Mouse (Mus musculus): ENCODE data around the gene Tomm22. TPM values are rescaled to one million over a fixed set of nuclear protein-coding genes. Genes with fewer than 3 reads are reported as not detected.

The Tomm22 gene
- polyA plus RNA-seq, 1 experiment from 2014 or later, result 238 TPM

GRCm38 (mm10) chr15:79697011-79697410 lies 26.4 kb downstream of the Tomm22 start:
- no peaks in the 10 kb centered on the region for H3K9me3 ChIP-seq
- H3K9ac ChIP-seq, result 0 out of 2 replicates have a peak overlapping the region, but pooled peaks have one; percentile 40
- no peak overlapping the region for H3K4me2 ChIP-seq
- H3K27ac ChIP-seq, result no peak overlapping the region
- peaks cover 16% of the 10 kb centered on the region for H3K4me1 ChIP-seq
- H3K27me3 ChIP-seq, result no peaks in the 10 kb centered on the region
- peaks cover 36% of the 10 kb centered on the region for H3K36me3 ChIP-seq
- 82% methylated on average over 6 of the region's 6 CpGs for WGBS
- no peak for ATAC-seq (ENCODE audit: insufficient number of reproducible peaks, insufficient read depth, low FRiP score, low TSS enrichment, low read depth)
- no peak overlapping the region for H3K4me3 ChIP-seq

DNA sequence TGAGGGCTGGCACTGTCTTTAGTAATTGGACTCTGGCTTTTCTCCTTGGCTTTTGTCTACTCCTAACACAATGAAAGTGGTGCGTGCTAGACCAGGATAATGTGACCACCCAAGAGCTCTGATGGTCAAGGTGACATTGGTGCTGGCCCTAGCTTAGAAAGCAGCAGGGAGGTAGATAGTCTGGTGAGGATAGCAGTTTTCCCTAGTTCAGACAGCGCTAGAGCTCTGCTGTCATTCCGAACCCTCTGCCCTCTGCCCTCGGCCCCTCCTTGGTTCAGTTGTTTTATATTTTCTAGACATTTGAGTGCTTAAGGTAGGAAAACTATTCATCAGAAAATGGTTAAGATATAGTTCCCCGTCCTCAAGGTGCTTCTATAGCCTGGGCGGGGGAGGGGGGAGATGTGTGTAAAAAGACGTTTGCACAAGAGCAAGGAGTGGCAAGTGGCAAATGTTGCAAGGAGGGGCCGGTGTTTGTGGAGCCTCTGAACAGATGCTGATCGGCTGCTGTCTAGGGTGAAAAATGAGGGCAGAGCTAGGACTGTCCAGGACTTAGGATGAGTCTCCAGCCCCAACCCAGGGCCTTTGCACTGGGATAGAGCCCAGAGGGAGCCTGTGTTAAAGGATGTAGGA lies 27.0 kb downstream of the Tomm22 start:
- peaks cover 36% of the 10 kb centered on the region for H3K36me3 ChIP-seq
- 85% methylated on average over 9 of the region's 9 CpGs for WGBS
- no peak overlapping the region for H3K4me3 ChIP-seq
- H3K27me3 ChIP-seq, result no peaks in the 10 kb centered on the region
- H3K9me3 ChIP-seq, result no peaks in the 10 kb centered on the region
- no peak overlapping the region for H3K4me2 ChIP-seq
- H3K27ac ChIP-seq, result no peak overlapping the region
- no peak for ATAC-seq (ENCODE audit: insufficient number of reproducible peaks, insufficient read depth, low FRiP score, low TSS enrichment, low read depth)
- peaks cover 9% of the 10 kb centered on the region for H3K4me1 ChIP-seq
- 0 out of 2 replicates have a peak overlapping the region, but pooled peaks have one; percentile 40 for H3K9ac ChIP-seq

GRCm38 (mm10) chr15:79706603-79707214 lies 36.0 kb downstream of the Tomm22 start:
- no peak overlapping the region for H3K4me3 ChIP-seq
- no peaks in the 10 kb centered on the region for H3K9me3 ChIP-seq
- ATAC-seq (ENCODE audit: insufficient number of reproducible peaks, insufficient read depth, low FRiP score, low TSS enrichment, low read depth), result no peak
- 86% methylated on average over 17 of the region's 17 CpGs for WGBS
- H3K27ac ChIP-seq, result no peak overlapping the region
- no peaks in the 10 kb centered on the region for H3K4me1 ChIP-seq
- peaks cover 53% of the 10 kb centered on the region for H3K36me3 ChIP-seq
- H3K9ac ChIP-seq, result no peak overlapping the region
- no peak overlapping the region for H3K4me2 ChIP-seq
- H3K27me3 ChIP-seq, result no peaks in the 10 kb centered on the region

- Histone ChIP-seq H3K27ac (no peak overlapping the region), H3K4me1 (no peaks in the 10 kb centered on the region), H3K9ac (no peak overlapping the region), H3K9me3 (no peaks in the 10 kb centered on the region), H3K4me3 (no peak overlapping the region), H3K4me2 (no peak overlapping the region), H3K27me3 (no peaks in the 10 kb centered on the region), H3K36me3 (peaks cover 69% of the 10 kb centered on the region)
- 84% methylated on average over 5 of the region's 5 CpGs for WGBS
- ATAC-seq (ENCODE audit: insufficient number of reproducible peaks, insufficient read depth, low FRiP score, low TSS enrichment, low read depth), result no peak
Observed at GRCm38 (mm10) chr15:79708229-79708822, 37.7 kb downstream of the Tomm22 start.

DNA sequence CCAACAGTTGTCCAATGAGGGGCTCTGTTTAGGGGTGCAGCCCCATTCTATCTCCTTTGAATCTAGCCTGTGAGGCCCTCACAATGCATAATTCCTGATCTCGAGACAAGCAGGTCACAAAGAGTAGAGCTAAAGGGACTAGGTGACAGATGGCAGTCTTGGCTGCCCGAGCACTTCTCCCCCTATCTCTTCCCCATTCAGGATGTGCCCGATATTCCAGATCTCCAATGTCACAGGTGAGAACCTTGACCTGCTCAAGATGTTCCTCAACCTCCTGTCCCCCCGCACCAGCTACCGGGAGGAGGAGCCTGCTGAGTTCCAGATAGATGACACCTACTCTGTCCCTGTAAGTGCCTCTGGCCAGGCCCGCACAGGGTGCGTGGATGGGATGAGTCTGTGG lies 45.0 kb downstream of the Tomm22 start:
- no peak overlapping the region for H3K27ac ChIP-seq
- 96% methylated on average over 7 of the region's 7 CpGs for WGBS
- no peak overlapping the region for H3K4me2 ChIP-seq
- peaks cover 97% of the 10 kb centered on the region for H3K36me3 ChIP-seq
- H3K9me3 ChIP-seq, result no peaks in the 10 kb centered on the region
- H3K27me3 ChIP-seq, result no peaks in the 10 kb centered on the region
- peaks cover under 1% of the 10 kb centered on the region; the same call in 1 of the 2 replicates for H3K4me1 ChIP-seq
- H3K4me3 ChIP-seq, result no peak overlapping the region
- ATAC-seq (ENCODE audit: insufficient number of reproducible peaks, insufficient read depth, low FRiP score, low TSS enrichment, low read depth), result no peak
- H3K9ac ChIP-seq, result no peak overlapping the region

DNA sequence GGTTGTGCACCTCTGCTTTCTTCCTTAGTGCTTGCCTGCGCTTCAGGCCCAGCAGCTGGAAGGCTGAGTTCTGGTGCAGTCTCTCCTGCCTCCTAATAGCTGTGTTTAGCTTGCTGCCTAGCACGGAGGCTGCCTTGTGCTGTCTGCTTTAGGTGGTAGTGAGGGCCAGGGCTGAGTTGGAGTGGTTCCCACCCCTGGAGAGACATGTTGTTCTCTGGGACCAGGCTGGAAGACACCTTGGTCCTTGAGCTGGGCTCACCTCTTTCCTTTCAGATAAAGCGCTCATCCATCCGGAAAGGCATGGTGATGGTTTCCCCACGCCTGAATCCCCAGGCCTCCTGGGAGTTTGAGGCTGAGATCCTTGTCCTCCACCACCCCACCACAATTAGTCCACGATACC lies 46.0 kb downstream of the Tomm22 start:
- H3K9me3 ChIP-seq, result no peaks in the 10 kb centered on the region
- H3K27me3 ChIP-seq, result no peaks in the 10 kb centered on the region
- H3K4me3 ChIP-seq, result no peak overlapping the region
- no peak overlapping the region for H3K27ac ChIP-seq
- no peak overlapping the region for H3K4me2 ChIP-seq
- 96% methylated on average over 6 of the region's 6 CpGs for WGBS
- no peak overlapping the region for H3K9ac ChIP-seq
- H3K36me3 ChIP-seq, result peaks cover 95% of the 10 kb centered on the region
- H3K4me1 ChIP-seq, result peaks cover 10% of the 10 kb centered on the region
- no peak for ATAC-seq (ENCODE audit: insufficient number of reproducible peaks, insufficient read depth, low FRiP score, low TSS enrichment, low read depth)

- 86% methylated on average over 8 of the region's 8 CpGs for WGBS
- Histone ChIP-seq H3K9ac (no peak overlapping the region), H3K4me1 (peaks cover 13% of the 10 kb centered on the region), H3K27ac (no peak overlapping the region), H3K4me3 (no peak overlapping the region), H3K36me3 (peaks cover 85% of the 10 kb centered on the region), H3K4me2 (no peak overlapping the region), H3K27me3 (no peaks in the 10 kb centered on the region), H3K9me3 (no peaks in the 10 kb centered on the region)
- ATAC-seq (ENCODE audit: insufficient number of reproducible peaks, insufficient read depth, low FRiP score, low TSS enrichment, low read depth), result no peak
Observed at GRCm38 (mm10) chr15:79720267-79720666, 49.6 kb downstream of the Tomm22 start.

- Histone ChIP-seq H3K9ac (0 out of 2 replicates have a peak overlapping the region, but pooled peaks have one; percentile 21), H3K4me2 (no peak overlapping the region), H3K9me3 (no peaks in the 10 kb centered on the region), H3K4me3 (no peak overlapping the region), H3K36me3 (peaks cover 85% of the 10 kb centered on the region), H3K4me1 (peaks cover 13% of the 10 kb centered on the region), H3K27me3 (no peaks in the 10 kb centered on the region), H3K27ac (peak overlapping the region; percentile 7; the same call in 1 of the 2 replicates)
- WGBS, result 76% methylated on average over 4 of the region's 4 CpGs
- no peak for ATAC-seq (ENCODE audit: insufficient number of reproducible peaks, insufficient read depth, low FRiP score, low TSS enrichment, low read depth)
Observed at GRCm38 (mm10) chr15:79720796-79721195, 50.1 kb downstream of the Tomm22 start.

Other genes starting within 250 kb of the Tomm22 start
- gene Csnk1e, start 215.3 kb upstream of the Tomm22 start, polyA plus RNA-seq (2015; fragmentation: Nextera tagmentation; extraction: Ambion mirVana), result 100 and 112 TPM in 2 replicates
- gene Kcnj4, start 165.6 kb upstream of the Tomm22 start, polyA plus RNA-seq (2015; fragmentation: Nextera tagmentation; extraction: Ambion mirVana), result not detected in 2 replicates
- 89.9 and 99.5 TPM in 2 replicates for gene Kdelr3, start 154.4 kb upstream of the Tomm22 start, polyA plus RNA-seq (2015; fragmentation: Nextera tagmentation; extraction: Ambion mirVana)
- gene Ddx17, start 124.1 kb upstream of the Tomm22 start, polyA plus RNA-seq (2015; fragmentation: Nextera tagmentation; extraction: Ambion mirVana), result 61.4 and 65.8 TPM in 2 replicates
- 2.2 TPM in 2 replicates for gene Dmc1, start 65.8 kb upstream of the Tomm22 start, polyA plus RNA-seq (2015; fragmentation: Nextera tagmentation; extraction: Ambion mirVana)
- 2.2 and 2.5 TPM in 2 replicates for gene Fam227a, start 11.9 kb upstream of the Tomm22 start, polyA plus RNA-seq (2015; fragmentation: Nextera tagmentation; extraction: Ambion mirVana)
- 60.7 and 66.0 TPM in 2 replicates for gene Cby1, start 11.7 kb upstream of the Tomm22 start, polyA plus RNA-seq (2015; fragmentation: Nextera tagmentation; extraction: Ambion mirVana)
- gene Josd1, start 17.1 kb downstream of the Tomm22 start, polyA plus RNA-seq (2015; fragmentation: Nextera tagmentation; extraction: Ambion mirVana), result 26.1 and 28.3 TPM in 2 replicates
- 39.8 and 42.2 TPM in 2 replicates for gene Gtpbp1, start 20.0 kb downstream of the Tomm22 start, polyA plus RNA-seq (2015; fragmentation: Nextera tagmentation; extraction: Ambion mirVana)
- 7.3 and 8.0 TPM in 2 replicates for gene Sun2, start 71.7 kb downstream of the Tomm22 start, polyA plus RNA-seq (2015; fragmentation: Nextera tagmentation; extraction: Ambion mirVana)
- 69.2 and 74.4 TPM in 2 replicates for gene Dnal4, start 107.0 kb downstream of the Tomm22 start, polyA plus RNA-seq (2015; fragmentation: Nextera tagmentation; extraction: Ambion mirVana)
- 4.7 and 5.4 TPM in 2 replicates for gene Nptxr, start 133.9 kb downstream of the Tomm22 start, polyA plus RNA-seq (2015; fragmentation: Nextera tagmentation; extraction: Ambion mirVana)
- 0.32 and 0.39 TPM in 2 replicates for gene Npcd, start 163.4 kb downstream of the Tomm22 start, polyA plus RNA-seq (2015; fragmentation: Nextera tagmentation; extraction: Ambion mirVana)
- 54.7 and 56.7 TPM in 2 replicates for gene Cbx6, start 163.8 kb downstream of the Tomm22 start, polyA plus RNA-seq (2015; fragmentation: Nextera tagmentation; extraction: Ambion mirVana)
- gene Apobec3, start 220.8 kb downstream of the Tomm22 start, polyA plus RNA-seq (2015; fragmentation: Nextera tagmentation; extraction: Ambion mirVana), result 11.0 and 13.1 TPM in 2 replicates

Data from embryonic facial prominence, embryonic 13.5 days (tissue).